Mouse (Mus musculus): ENCODE results near the gene Picalm.

DNA sequence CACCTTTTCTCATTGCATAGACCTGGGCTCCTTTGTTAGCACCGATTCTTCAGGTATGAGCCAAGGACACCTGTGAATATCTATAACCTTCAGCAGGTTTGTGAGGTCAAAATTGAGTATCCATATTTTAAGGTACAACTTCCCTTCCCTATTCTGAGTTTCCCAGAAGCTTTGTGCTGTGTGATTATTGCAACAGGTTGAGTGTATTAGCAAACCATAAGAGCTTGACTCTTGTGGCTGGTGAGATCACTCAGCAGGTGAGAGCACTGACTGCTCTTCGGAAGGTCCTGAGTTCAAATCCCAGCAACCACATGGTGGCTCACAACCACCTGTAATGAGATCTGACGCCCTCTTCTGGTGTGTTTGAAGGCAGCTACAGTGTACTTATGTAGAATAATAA, 6.7 kb downstream of the Picalm start:
- TF ChIP-seq CTCF (IDR thresholded peaks at IDR 0.05; ENCODE audit: low read depth, low read length) (no peak), POLR2A (IDR thresholded peaks at IDR 0.05; ENCODE audit: insufficient read depth, low read length) (no peak), EP300 (IDR thresholded peaks at IDR 0.05; ENCODE audit: insufficient read depth, low read depth, low read length) (no peak)

Measured in ES-Bruce4 (cell line).